Mouse (Mus musculus): ENCODE measurements around the gene Trim44. TPM values are rescaled to one million over a fixed set of nuclear protein-coding genes. Genes with fewer than 3 reads are reported as not detected.

The Trim44 gene
- total and polyA plus RNA-seq, 2 experiments from 2014 or later = 41.2 to 116 TPM

- ATAC-seq = no peak
- H3K4me3 ChIP-seq (ENCODE audit: low read depth, low read length) = no peak overlapping the region
- no peaks in the 10 kb centered on the region for H3K9me3 ChIP-seq (ENCODE audit: low read length)
- no peak for DNase-seq
- no peaks in the 10 kb centered on the region for H3K4me1 ChIP-seq (ENCODE audit: insufficient read depth)
- no peak for TF ChIP-seq CTCF (IDR thresholded peaks at IDR 0.05; ENCODE audit: low read depth)
- H3K9ac ChIP-seq = no peak overlapping the region
- H3K27me3 ChIP-seq (ENCODE audit: insufficient read depth, low read length) = no peaks in the 10 kb centered on the region
- H3K27ac ChIP-seq (ENCODE audit: low read depth, low read length) = no peak overlapping the region
- H3K36me3 ChIP-seq (ENCODE audit: insufficient read depth) = peaks cover 12% of the 10 kb centered on the region; the same call in 1 of the 2 replicates
- 76% methylated on average over 2 of the region's 2 CpGs for WGBS
- no peak overlapping the region for H3K4me2 ChIP-seq (ENCODE audit: low read depth)
Observed at GRCm38 (mm10) chr2:102303274-102303673, 104.4 kb downstream of the Trim44 start.

- Histone ChIP-seq H3K4me1 (ENCODE audit: insufficient read depth) (no peaks in the 10 kb centered on the region), H3K9me3 (ENCODE audit: low read length) (no peaks in the 10 kb centered on the region), H3K36me3 (ENCODE audit: insufficient read depth) (peaks cover 12% of the 10 kb centered on the region; the same call in 1 of the 2 replicates), H3K9ac (no peak overlapping the region), H3K27me3 (ENCODE audit: insufficient read depth, low read length) (no peaks in the 10 kb centered on the region), H3K4me2 (ENCODE audit: low read depth) (no peak overlapping the region), H3K4me3 (ENCODE audit: low read depth, low read length) (no peak overlapping the region), H3K27ac (ENCODE audit: low read depth, low read length) (no peak overlapping the region)
- ATAC-seq = peak; percentile 80
- WGBS = 78% methylated on average over 1 of the region's 1 CpGs
- TF ChIP-seq CTCF (IDR thresholded peaks at IDR 0.05; ENCODE audit: low read depth) = no peak
- no peak for DNase-seq
Observed at GRCm38 (mm10) chr2:102302532-102302931, 105.1 kb downstream of the Trim44 start.

- WGBS = 39% methylated on average over 6 of the region's 6 CpGs
- no peak overlapping the region for H3K4me3 ChIP-seq (ENCODE audit: low read depth, low read length)
- H3K36me3 ChIP-seq (ENCODE audit: insufficient read depth) = no peaks in the 10 kb centered on the region
- H3K4me1 ChIP-seq (ENCODE audit: insufficient read depth) = 0 out of 2 replicates have a peak, but pooled peaks cover 3% of the 10 kb centered on the region
- ATAC-seq (no peak), DNase-seq (no peak)
- no peaks in the 10 kb centered on the region for H3K27me3 ChIP-seq (ENCODE audit: insufficient read depth, low read length)
- no peak for TF ChIP-seq CTCF (IDR thresholded peaks at IDR 0.05; ENCODE audit: low read depth)
- H3K4me2 ChIP-seq (ENCODE audit: low read depth) = no peak overlapping the region
- no peak overlapping the region for H3K27ac ChIP-seq (ENCODE audit: low read depth, low read length)
- H3K9me3 ChIP-seq (ENCODE audit: low read length) = no peaks in the 10 kb centered on the region
- H3K9ac ChIP-seq = no peak overlapping the region
Observed at GRCm38 (mm10) chr2:102294827-102295270, 112.8 kb downstream of the Trim44 start.

GRCm38 (mm10) chr2:102293181-102293580, 114.4 kb downstream of the Trim44 start:
- Histone ChIP-seq H3K27me3 (ENCODE audit: insufficient read depth, low read length) (no peaks in the 10 kb centered on the region), H3K27ac (ENCODE audit: low read depth, low read length) (no peak overlapping the region), H3K9ac (no peak overlapping the region), H3K4me1 (ENCODE audit: insufficient read depth) (0 out of 2 replicates have a peak, but pooled peaks cover 3% of the 10 kb centered on the region), H3K36me3 (ENCODE audit: insufficient read depth) (no peaks in the 10 kb centered on the region), H3K9me3 (ENCODE audit: low read length) (no peaks in the 10 kb centered on the region), H3K4me3 (ENCODE audit: low read depth, low read length) (no peak overlapping the region), H3K4me2 (ENCODE audit: low read depth) (no peak overlapping the region)
- no peak for ATAC-seq
- DNase-seq = no peak
- WGBS = 48% methylated on average over 1 of the region's 1 CpGs
- TF ChIP-seq CTCF (IDR thresholded peaks at IDR 0.05; ENCODE audit: low read depth) = no peak

- H3K4me1 ChIP-seq (ENCODE audit: insufficient read depth) = 0 out of 2 replicates have a peak, but pooled peaks cover 3% of the 10 kb centered on the region
- 64% methylated on average over 1 of the region's 1 CpGs for WGBS
Observed at GRCm38 (mm10) chr2:102292051-102292450, 115.6 kb downstream of the Trim44 start.

GRCm38 (mm10) chr2:102291533-102291932, 116.1 kb downstream of the Trim44 start:
- H3K4me2 ChIP-seq (ENCODE audit: low read depth) = no peak overlapping the region
- H3K4me3 ChIP-seq (ENCODE audit: low read depth, low read length) = no peak overlapping the region
- no peak for TF ChIP-seq CTCF (IDR thresholded peaks at IDR 0.05; ENCODE audit: low read depth)
- 0 out of 2 replicates have a peak, but pooled peaks cover 3% of the 10 kb centered on the region for H3K4me1 ChIP-seq (ENCODE audit: insufficient read depth)
- H3K27ac ChIP-seq (ENCODE audit: low read depth, low read length) = no peak overlapping the region
- H3K9me3 ChIP-seq (ENCODE audit: low read length) = no peaks in the 10 kb centered on the region
- ATAC-seq (peak; percentile 60), DNase-seq (no peak)
- H3K9ac ChIP-seq = no peak overlapping the region
- no peaks in the 10 kb centered on the region for H3K27me3 ChIP-seq (ENCODE audit: insufficient read depth, low read length)
- WGBS = 73% methylated on average over 2 of the region's 2 CpGs
- H3K36me3 ChIP-seq (ENCODE audit: insufficient read depth) = no peaks in the 10 kb centered on the region

More at GRCm38 (mm10) chr2:102292051-102292450, 115.6 kb downstream of the Trim44 start:
- DNase-seq = no peak
- Histone ChIP-seq H3K4me3 (ENCODE audit: low read depth, low read length) (no peak overlapping the region), H3K9ac (no peak overlapping the region), H3K9me3 (ENCODE audit: low read length) (no peaks in the 10 kb centered on the region), H3K27me3 (ENCODE audit: insufficient read depth, low read length) (no peaks in the 10 kb centered on the region), H3K27ac (ENCODE audit: low read depth, low read length) (no peak overlapping the region), H3K36me3 (ENCODE audit: insufficient read depth) (no peaks in the 10 kb centered on the region), H3K4me2 (ENCODE audit: low read depth) (no peak overlapping the region)
- no peak for TF ChIP-seq CTCF (IDR thresholded peaks at IDR 0.05; ENCODE audit: low read depth)
- ATAC-seq = no peak

GRCm38 (mm10) chr2:102290041-102290440, 117.6 kb downstream of the Trim44 start:
- H3K4me3 ChIP-seq (ENCODE audit: low read depth, low read length) = no peak overlapping the region
- H3K9me3 ChIP-seq (ENCODE audit: low read length) = no peaks in the 10 kb centered on the region
- WGBS = 51% methylated on average over 5 of the region's 5 CpGs
- no peak overlapping the region for H3K4me2 ChIP-seq (ENCODE audit: low read depth)
- peak; percentile 65 for TF ChIP-seq CTCF (IDR thresholded peaks at IDR 0.05; ENCODE audit: low read depth)
- no peaks in the 10 kb centered on the region for H3K27me3 ChIP-seq (ENCODE audit: insufficient read depth, low read length)
- H3K36me3 ChIP-seq (ENCODE audit: insufficient read depth) = no peaks in the 10 kb centered on the region
- no peak overlapping the region for H3K9ac ChIP-seq
- ATAC-seq = no peak; the same call in 1 of the 2 replicates
- DNase-seq = peak; percentile 49
- H3K4me1 ChIP-seq (ENCODE audit: insufficient read depth) = 0 out of 2 replicates have a peak, but pooled peaks cover 3% of the 10 kb centered on the region
- no peak overlapping the region for H3K27ac ChIP-seq (ENCODE audit: low read depth, low read length)
